Mouse (Mus musculus) spleen, postnatal 36 days (tissue): ENCODE measurements around the gene 4933402N22Rik.
"Not testable (repeated sequence)": the region's sequence is repeated elsewhere in the genome, so short reads cannot be mapped to it uniquely, and the experiment has no call there.

Source experiments
- DNase-seq, 2 experiments: peaks; one replicate each; pipeline ENCODE4 v3.0.0; 2022; ENCODE audit warnings: low spot score in 2 of 2, mixed read lengths in 1 of 2

4933402N22Rik gene

GRCm38 (mm10) chr5:11917743-11918142 is at the start of gene 4933402N22Rik:
Gene 4933402N22Rik, plus strand, starts transcription at chr5:11918043.
- not testable (repeated sequence) for DNase-seq

DNA sequence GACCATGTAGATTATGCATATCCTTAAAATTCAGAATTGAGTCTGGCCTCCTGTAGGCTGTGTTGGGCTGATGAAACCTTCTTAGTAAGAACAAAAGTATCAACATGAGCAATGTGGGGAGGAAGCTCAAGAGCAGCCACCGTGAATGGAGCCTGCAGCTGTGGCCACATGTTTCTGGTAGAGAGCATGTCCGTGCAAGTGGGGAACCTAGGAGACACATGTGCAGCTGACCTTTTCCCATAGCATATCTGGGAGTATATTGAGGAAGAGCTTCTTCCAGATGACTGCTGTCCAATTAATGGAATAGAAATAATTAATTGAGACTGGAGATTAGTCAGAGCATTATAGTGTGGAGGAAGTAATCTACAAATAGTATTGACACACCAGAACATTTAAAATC is 5.9 kb downstream of the 4933402N22Rik start:
- not testable (repeated sequence) for DNase-seq
